Mouse (Mus musculus): ENCODE results near the gene Tcte1.

DNA sequence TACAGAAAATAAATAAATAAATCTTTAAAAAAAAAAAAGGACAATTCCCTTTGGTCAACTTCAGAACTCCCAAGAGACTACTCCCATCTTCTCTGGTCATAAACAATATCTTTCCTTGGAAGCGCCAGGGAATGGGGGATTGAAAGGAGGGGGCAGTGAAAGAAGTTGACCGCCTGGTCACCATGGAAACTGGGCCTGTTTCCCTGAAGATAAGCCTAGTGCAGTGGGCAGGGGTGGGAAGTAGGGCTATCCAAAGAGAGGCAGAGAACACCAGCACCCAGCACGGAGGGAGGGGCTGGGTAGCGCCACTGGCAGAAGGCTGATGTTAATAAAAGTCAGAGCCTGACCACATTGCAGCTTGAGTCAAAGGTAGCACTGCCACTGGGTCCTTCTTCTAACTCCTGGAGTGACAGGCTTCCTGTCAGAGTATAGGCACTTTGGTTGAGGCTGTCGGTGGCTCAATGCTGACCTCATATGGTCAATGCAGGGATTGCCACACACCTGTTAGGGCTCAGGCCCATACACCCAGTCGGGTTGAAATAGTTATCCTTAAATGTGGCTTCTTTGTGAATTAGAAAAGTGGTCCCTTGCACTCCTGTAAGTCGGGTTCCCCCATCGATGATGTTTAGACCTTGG is 28.7 kb downstream of the Tcte1 start:
- TF ChIP-seq CTCF (conservative IDR thresholded peaks at IDR 0.05; ENCODE audit: low read length) = peak; percentile 95
- TF ChIP-seq NANOG (IDR thresholded peaks at IDR 0.05; ENCODE audit: borderline replicate concordance, low read length) = no peak

Measured in E14TG2a.4 (cell line).